Mouse (Mus musculus) stomach, embryonic 16.5 days (tissue): Measurements from ENCODE around the gene Gstm3. TPM values are rescaled to one million over a fixed set of nuclear protein-coding genes. Genes with fewer than 3 reads are reported as not detected.

ENCODE experiments used
- ATAC-seq: fragments of 200-750 bp; cut with Nextera tagmentation; 2 replicates; pipeline ENCODE4 v1.8.0; 2017; ENCODE audit warnings: moderate number of reproducible peaks, moderate TSS enrichment; ENCODE audit not compliant: insufficient read depth, low FRiP score
- H3K27ac ChIP-seq: fragments of 300-500 bp; sonication (generic); 2 replicates; pipeline ENCODE4 v1.5.1; 2014; ENCODE audit warnings: low read length
- H3K27me3 ChIP-seq: fragments of 300-500 bp; sonication (generic); 2 replicates; pipeline ENCODE4 v1.6.1; 2014; ENCODE audit warnings: low read length, control low read depth, mixed read lengths; ENCODE audit not compliant: control insufficient read depth, insufficient read depth
- H3K36me3 ChIP-seq: fragments of 300-500 bp; sonication (generic); 2 replicates; pipeline ENCODE4 v1.6.1; 2014; ENCODE audit warnings: low read length; ENCODE audit not compliant: control insufficient read depth, insufficient read depth
- H3K4me1 ChIP-seq: fragments of 300-500 bp; sonication (generic); 2 replicates; pipeline ENCODE4 v1.6.1; 2014; ENCODE audit warnings: low read length, control low read depth, mixed read lengths; ENCODE audit not compliant: control insufficient read depth, insufficient read depth
- H3K4me2 ChIP-seq: fragments of 300-500 bp; sonication (generic); 2 replicates; pipeline ENCODE4 v1.6.1; 2014; ENCODE audit warnings: low read depth, low read length, mixed read lengths
- H3K4me3 ChIP-seq: fragments of 300-500 bp; sonication (generic); replicated peaks from 2 replicates; pipeline ENCODE4 v1.5.1; 2014; ENCODE audit warnings: mild to moderate bottlenecking, low read length
- H3K9ac ChIP-seq: fragments of 300-500 bp; sonication (generic); 2 replicates; pipeline ENCODE4 v1.6.1; 2014; ENCODE audit warnings: low read length
- H3K9me3 ChIP-seq: fragments of 300-500 bp; sonication (generic); replicated peaks from 2 replicates; pipeline ENCODE4 v1.6.1; 2016; ENCODE audit warnings: low read length, control low read depth; ENCODE audit not compliant: control insufficient read depth
- whole genome bisulfite sequencing: fragments of 180-500 bp; shearing (Covaris S2); extraction: QIAGEN DNeasy Blood & Tissue Kit; methylation state at CpG from one replicate; pipeline ENCODE4 v1.1.7; 2014; 5-methylcytosine and 5-hydroxymethylcytosine counted together
- polyA plus RNA-seq: library from polyadenylated mRNA; unstranded; fragments of >200 nt; fragmentation: Nextera tagmentation; extraction: Ambion mirVana; gene quantifications from 2 replicates; pipeline ENCODE4 v1.2.1, GENCODE M21; 2015

Gene Gstm3
- polyA plus RNA-seq, 1 experiment from 2014 or later = 63.5 TPM

DNA sequence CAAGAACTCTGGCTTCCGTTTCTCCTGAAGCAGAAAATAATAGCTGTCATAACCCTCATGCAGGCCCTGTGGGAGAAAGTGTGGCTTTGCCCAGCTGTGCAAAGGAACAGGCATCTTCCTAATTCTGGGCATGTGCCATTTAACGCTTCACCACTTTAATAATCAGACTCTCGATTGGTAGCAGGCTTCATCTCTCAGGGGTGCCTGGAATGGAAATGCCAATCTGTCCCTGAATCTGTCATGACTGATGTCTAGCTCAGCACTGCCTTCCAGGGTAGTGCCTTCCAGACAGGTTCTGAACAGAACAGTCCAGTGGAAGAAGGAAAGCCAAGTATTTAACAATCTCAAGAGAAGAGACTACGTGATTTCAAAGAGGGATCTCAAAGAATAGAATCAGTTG lies 27.8 kb downstream of the Gstm3 start:
- H3K27me3 ChIP-seq = no peaks in the 10 kb centered on the region
- H3K27ac ChIP-seq = no peak overlapping the region
- H3K9ac ChIP-seq = no peak overlapping the region
- H3K4me3 ChIP-seq = no peak overlapping the region
- ATAC-seq = no peak
- no peaks in the 10 kb centered on the region for H3K36me3 ChIP-seq
- no peak overlapping the region for H3K4me2 ChIP-seq
- peaks cover 5% of the 10 kb centered on the region; the same call in 1 of the 2 replicates for H3K4me1 ChIP-seq
- 78% methylated on average over 4 of the region's 4 CpGs for WGBS
- no peaks in the 10 kb centered on the region for H3K9me3 ChIP-seq

DNA sequence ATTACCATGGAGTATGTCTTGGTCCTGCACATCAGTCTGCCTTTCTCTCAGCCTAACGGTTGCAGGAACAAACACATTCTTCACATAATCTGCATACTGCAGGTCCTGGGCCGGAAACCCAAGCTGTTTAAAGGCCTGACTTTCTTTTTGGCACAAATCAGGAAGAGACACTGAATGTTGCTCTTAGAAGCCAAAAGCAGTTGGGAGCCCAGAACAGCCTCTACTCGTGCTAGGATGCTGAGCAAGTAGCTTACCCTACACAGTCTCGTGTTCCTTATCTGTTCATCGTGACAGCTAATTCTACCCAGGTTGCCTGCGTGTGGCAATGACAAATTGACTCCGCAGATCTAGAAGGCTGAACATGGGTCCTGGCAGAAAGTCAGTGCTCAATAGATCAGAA lies 28.6 kb downstream of the Gstm3 start:
- ATAC-seq = no peak
- Histone ChIP-seq H3K9me3 (no peaks in the 10 kb centered on the region), H3K27ac (no peak overlapping the region), H3K27me3 (no peaks in the 10 kb centered on the region), H3K36me3 (no peaks in the 10 kb centered on the region), H3K4me1 (peaks cover 5% of the 10 kb centered on the region; the same call in 1 of the 2 replicates), H3K9ac (no peak overlapping the region), H3K4me2 (no peak overlapping the region), H3K4me3 (no peak overlapping the region)
- 57% methylated on average over 7 of the region's 7 CpGs for WGBS

DNA sequence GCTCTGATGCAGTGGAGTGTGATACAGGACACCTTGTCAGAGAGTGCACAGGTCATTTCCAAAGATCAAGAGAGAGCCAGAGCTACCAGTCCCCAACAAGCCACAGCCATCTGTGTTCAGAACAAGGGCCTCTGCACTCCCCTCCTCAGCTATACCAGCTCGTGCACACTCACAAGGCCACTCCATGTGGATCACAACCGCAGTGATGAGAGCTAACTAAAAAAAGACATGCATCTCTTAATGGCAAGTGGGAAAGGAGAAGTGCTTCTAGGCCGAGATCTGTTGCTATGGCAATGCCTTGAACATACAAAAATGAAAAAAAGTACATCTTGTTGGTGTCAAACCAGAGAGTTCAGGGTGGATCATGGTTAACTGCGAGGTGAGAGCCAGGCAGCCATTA lies 29.3 kb downstream of the Gstm3 start:
- Histone ChIP-seq H3K9ac (no peak overlapping the region), H3K4me2 (no peak overlapping the region), H3K36me3 (no peaks in the 10 kb centered on the region), H3K4me3 (no peak overlapping the region), H3K27me3 (no peaks in the 10 kb centered on the region), H3K9me3 (no peaks in the 10 kb centered on the region), H3K27ac (no peak overlapping the region), H3K4me1 (peaks cover 5% of the 10 kb centered on the region; the same call in 1 of the 2 replicates)
- ATAC-seq = no peak
- WGBS = 76% methylated on average over 4 of the region's 4 CpGs

DNA sequence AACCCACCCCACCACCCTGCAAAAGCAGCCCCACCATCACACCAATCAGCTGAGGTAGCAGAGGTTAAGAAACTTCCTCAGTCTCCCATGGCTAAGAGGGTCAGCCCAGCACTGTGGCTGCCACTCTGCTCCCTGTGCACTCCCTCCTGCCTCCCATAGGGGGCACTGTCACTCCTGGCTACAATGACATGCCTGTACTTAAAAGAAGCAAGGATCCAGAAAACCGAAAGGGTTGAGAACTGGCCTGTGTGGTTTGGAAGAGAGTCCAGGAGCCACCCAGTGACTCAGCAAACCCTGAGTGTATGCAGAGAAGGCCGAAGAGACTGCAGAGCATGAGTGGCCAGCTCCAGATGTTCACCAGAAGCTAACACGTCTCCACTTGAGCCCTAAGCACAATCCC lies 29.7 kb downstream of the Gstm3 start:
- Histone ChIP-seq H3K4me3 (no peak overlapping the region), H3K4me1 (peaks cover 5% of the 10 kb centered on the region; the same call in 1 of the 2 replicates), H3K9me3 (no peaks in the 10 kb centered on the region), H3K4me2 (no peak overlapping the region), H3K36me3 (no peaks in the 10 kb centered on the region), H3K27ac (no peak overlapping the region), H3K9ac (no peak overlapping the region), H3K27me3 (no peaks in the 10 kb centered on the region)
- ATAC-seq = peak; percentile 51; the same call in 1 of the 2 replicates
- WGBS = 41% methylated on average over 3 of the region's 3 CpGs

DNA sequence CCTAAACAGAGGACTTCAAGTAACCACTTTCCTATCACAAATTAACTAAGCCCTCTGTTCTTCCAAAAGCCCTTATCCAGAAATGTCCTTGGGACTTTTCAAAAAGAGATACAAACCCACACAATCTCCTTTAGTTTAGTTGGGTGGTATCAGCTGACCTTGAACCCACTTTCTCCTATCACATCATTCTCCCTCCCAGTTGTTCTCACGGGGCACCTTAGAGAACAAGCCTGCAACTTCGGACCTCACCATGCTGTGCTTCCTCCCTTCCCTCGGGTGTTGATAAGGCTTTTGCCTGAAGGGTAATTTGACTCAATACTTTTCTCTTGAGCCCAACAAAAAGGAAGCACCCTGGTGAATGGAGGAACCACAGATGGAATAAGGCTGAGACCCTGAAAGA lies 33.2 kb downstream of the Gstm3 start:
- WGBS = 52% methylated on average over 3 of the region's 3 CpGs
- Histone ChIP-seq H3K4me1 (peaks cover 6% of the 10 kb centered on the region; the same call in 1 of the 2 replicates), H3K27ac (no peak overlapping the region), H3K4me3 (no peak overlapping the region), H3K9ac (no peak overlapping the region), H3K36me3 (no peaks in the 10 kb centered on the region), H3K4me2 (no peak overlapping the region), H3K27me3 (no peaks in the 10 kb centered on the region), H3K9me3 (no peaks in the 10 kb centered on the region)
- no peak for ATAC-seq

DNA sequence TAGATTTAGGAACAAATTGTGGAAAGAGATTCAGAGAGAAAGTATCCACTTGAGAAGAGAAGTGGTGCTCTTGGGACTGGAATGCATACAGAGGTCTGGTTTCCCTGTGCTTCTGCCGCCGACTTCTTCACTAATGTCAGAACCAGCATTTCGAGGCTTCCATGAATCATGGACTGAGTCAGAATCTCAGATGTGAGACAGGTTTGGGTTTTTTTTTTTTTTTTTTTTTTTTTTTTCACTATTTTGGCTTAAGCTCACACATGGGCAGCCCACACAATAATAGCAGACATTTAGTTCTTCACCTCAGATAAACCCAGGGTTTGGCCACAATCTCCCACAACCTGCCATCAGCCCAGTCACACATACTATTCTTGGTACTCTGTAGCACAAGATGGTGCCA lies 33.8 kb downstream of the Gstm3 start:
- Histone ChIP-seq H3K27ac (no peak overlapping the region), H3K9me3 (no peaks in the 10 kb centered on the region), H3K36me3 (no peaks in the 10 kb centered on the region), H3K4me2 (no peak overlapping the region), H3K4me3 (no peak overlapping the region), H3K4me1 (peaks cover 6% of the 10 kb centered on the region; the same call in 1 of the 2 replicates), H3K9ac (no peak overlapping the region), H3K27me3 (no peaks in the 10 kb centered on the region)
- 72% methylated on average over 3 of the region's 3 CpGs for WGBS
- ATAC-seq = no peak

DNA sequence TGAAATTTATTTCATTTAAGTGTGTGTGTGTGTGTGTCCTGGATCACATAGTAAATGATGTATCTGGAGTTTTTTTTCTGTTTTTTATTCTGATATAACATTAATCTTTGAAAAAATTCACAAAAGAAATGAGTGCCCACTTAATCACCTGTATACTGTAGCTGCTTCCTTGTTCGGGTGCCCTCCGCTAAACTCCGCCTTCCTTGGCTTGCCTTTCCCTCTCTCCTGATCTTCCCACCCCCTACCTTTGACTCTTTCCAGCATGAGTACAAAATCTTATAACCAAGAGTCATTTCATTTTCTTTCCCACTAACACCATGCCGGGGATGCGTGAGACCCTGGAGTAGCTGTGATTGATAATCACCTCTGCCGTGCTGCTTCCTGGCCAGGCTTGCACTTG lies 37.0 kb downstream of the Gstm3 start:
- peaks cover 6% of the 10 kb centered on the region; the same call in 1 of the 2 replicates for H3K4me1 ChIP-seq
- H3K4me2 ChIP-seq = no peak overlapping the region
- no peaks in the 10 kb centered on the region for H3K27me3 ChIP-seq
- no peak overlapping the region; the same call in 1 of the 2 replicates for H3K9ac ChIP-seq
- peak; percentile 43; the same call in 1 of the 2 replicates for ATAC-seq
- H3K4me3 ChIP-seq = no peak overlapping the region
- H3K36me3 ChIP-seq = no peaks in the 10 kb centered on the region
- WGBS = 55% methylated on average over 6 of the region's 6 CpGs
- peak overlapping the region; percentile 13; the same call in 1 of the 2 replicates for H3K27ac ChIP-seq
- H3K9me3 ChIP-seq = no peaks in the 10 kb centered on the region

DNA sequence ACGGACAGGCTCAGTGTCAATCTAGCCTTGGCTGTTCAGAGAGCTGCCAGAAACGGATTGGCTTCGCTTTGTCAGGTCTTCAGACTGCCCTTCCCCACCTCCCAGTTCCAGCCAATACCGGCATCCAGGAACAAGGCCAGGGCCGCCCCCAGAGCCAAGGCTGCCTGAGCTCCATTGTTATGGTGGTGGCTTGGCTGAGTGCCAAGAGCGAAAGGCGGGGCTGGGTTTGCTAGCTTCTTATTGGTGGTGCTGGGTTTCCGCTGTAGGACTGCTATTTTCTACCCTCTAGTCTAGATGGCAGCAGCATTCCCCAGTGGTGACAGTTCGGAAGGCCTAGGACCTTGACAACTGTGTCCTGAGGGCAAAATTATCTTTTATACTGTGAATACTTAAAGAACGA lies 37.4 kb downstream of the Gstm3 start, which contains the start of gene Gstm7:
Gene Gstm7, minus strand, starts transcription at position 148 of the 400 bp plus-strand sequence.
- H3K9ac ChIP-seq = peak within 1 kb of the TSS; percentile 57
- H3K27ac ChIP-seq = peak within 1 kb of the TSS; percentile 56; the same call in 1 of the 2 replicates
- WGBS = 6% methylated on average over 10 of the region's 10 CpGs

DNA sequence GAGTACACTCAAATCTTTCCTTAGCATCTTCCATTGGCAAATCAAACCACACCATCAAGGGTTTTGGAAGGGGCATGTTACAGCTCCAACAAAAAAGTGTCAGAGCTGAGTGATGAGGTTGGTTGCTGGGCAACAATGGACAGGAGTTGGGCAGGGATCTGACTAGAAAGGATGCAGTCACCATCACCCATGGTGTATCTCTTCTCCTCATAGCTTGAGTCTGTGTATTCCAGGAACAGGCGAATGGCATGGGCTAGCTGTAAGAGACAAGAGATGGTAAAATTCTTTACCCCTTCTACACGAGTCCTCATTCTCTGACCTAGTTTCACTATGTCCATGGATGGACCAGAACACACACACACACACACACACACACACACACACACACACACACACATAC lies 37.9 kb downstream of the Gstm3 start:
- Histone ChIP-seq H3K36me3 (no peaks in the 10 kb centered on the region), H3K27me3 (no peaks in the 10 kb centered on the region), H3K9me3 (no peaks in the 10 kb centered on the region), H3K4me1 (peaks cover 6% of the 10 kb centered on the region; the same call in 1 of the 2 replicates), H3K9ac (peak overlapping the region; percentile 57; the same call in 1 of the 2 replicates), H3K4me3 (peak overlapping the region; percentile 38), H3K27ac (peak overlapping the region; percentile 56; the same call in 1 of the 2 replicates), H3K4me2 (peak overlapping the region; percentile 56)
- WGBS = 53% methylated on average over 2 of the region's 2 CpGs
- no peak for ATAC-seq

More for the DNA sequence above, 37.4 kb downstream of the Gstm3 start, which contains the start of gene Gstm7:
- Histone ChIP-seq H3K4me2 (peak within 1 kb of the TSS; percentile 56), H3K4me1 (peaks cover 6% of the 10 kb centered on the region; the same call in 1 of the 2 replicates), H3K36me3 (no peaks in the 10 kb centered on the region), H3K4me3 (peak within 1 kb of the TSS; percentile 38), H3K9me3 (no peaks in the 10 kb centered on the region), H3K27me3 (no peaks in the 10 kb centered on the region)
- ATAC-seq = peak; percentile 96
